Mouse (Mus musculus): ENCODE data around the gene Ucp2. TPM values are rescaled to one million over a fixed set of nuclear protein-coding genes. Genes with fewer than 3 reads are reported as not detected.

Gene Ucp2
- polyA plus RNA-seq, 1 experiment: 92.5 TPM

- Histone ChIP-seq H3K36me3 (ENCODE audit: control insufficient read depth, insufficient read depth) (no peaks in the 10 kb centered on the region), H3K79me2 (ENCODE audit: control insufficient read depth, insufficient read depth) (no peaks in the 10 kb centered on the region), H3K4me3 (ENCODE audit: insufficient read depth, poor library complexity, severe bottlenecking) (no peak overlapping the region), H3K27me3 (ENCODE audit: control insufficient read depth, insufficient read depth, insufficient read length) (no peaks in the 10 kb centered on the region), H3ac (ENCODE audit: control insufficient read depth, insufficient read length, low read depth) (no peak overlapping the region), H3K79me3 (ENCODE audit: low read depth) (no peaks in the 10 kb centered on the region)
- TF ChIP-seq CTCF (IDR thresholded peaks at IDR 0.05; ENCODE audit: control insufficient read depth, insufficient read depth, insufficient read length): no peak
- no peak for TF ChIP-seq USF1 (IDR thresholded peaks at IDR 0.05; ENCODE audit: low read depth)
- TF ChIP-seq FOSL1 (IDR thresholded peaks at IDR 0.05; ENCODE audit: insufficient read depth, low read length, poor library complexity, severe bottlenecking): no peak
Measured at GRCm38 (mm10) chr7:100522222-100522621, 29.1 kb downstream of the Ucp2 start.

- H3K4me3 ChIP-seq (ENCODE audit: insufficient read depth, poor library complexity, severe bottlenecking): no peak overlapping the region
- H3K36me3 ChIP-seq (ENCODE audit: control insufficient read depth, insufficient read depth): no peaks in the 10 kb centered on the region
- no peaks in the 10 kb centered on the region for H3K79me2 ChIP-seq (ENCODE audit: control insufficient read depth, insufficient read depth)
- H3K79me3 ChIP-seq (ENCODE audit: low read depth): no peaks in the 10 kb centered on the region
- H3K27me3 ChIP-seq (ENCODE audit: control insufficient read depth, insufficient read depth, insufficient read length): no peaks in the 10 kb centered on the region
- TF ChIP-seq USF1 (IDR thresholded peaks at IDR 0.05; ENCODE audit: low read depth) (no peak), FOSL1 (IDR thresholded peaks at IDR 0.05; ENCODE audit: insufficient read depth, low read length, poor library complexity, severe bottlenecking) (no peak), CTCF (IDR thresholded peaks at IDR 0.05; ENCODE audit: control insufficient read depth, insufficient read depth, insufficient read length) (no peak), MYOD1 (IDR thresholded peaks at IDR 0.05; ENCODE audit: control insufficient read depth, insufficient read length, low read depth) (no peak), MAX (IDR thresholded peaks at IDR 0.05) (no peak), MYOG (IDR thresholded peaks at IDR 0.05; ENCODE audit: control insufficient read depth, extremely low read depth, insufficient read length) (no peak), CEBPB (IDR thresholded peaks at IDR 0.05; ENCODE audit: low read depth) (no peak)
- no peak overlapping the region for H3ac ChIP-seq (ENCODE audit: control insufficient read depth, insufficient read length, low read depth)
Measured at GRCm38 (mm10) chr7:100524669-100525068, 31.5 kb downstream of the Ucp2 start.

GRCm38 (mm10) chr7:100530766-100531165 lies 37.6 kb downstream of the Ucp2 start:
- no peaks in the 10 kb centered on the region for H3K27me3 ChIP-seq (ENCODE audit: control insufficient read depth, insufficient read depth, insufficient read length)
- no peak for TF ChIP-seq MAX (IDR thresholded peaks at IDR 0.05)
- TF ChIP-seq FOSL1 (IDR thresholded peaks at IDR 0.05; ENCODE audit: insufficient read depth, low read length, poor library complexity, severe bottlenecking): no peak
- no peak for TF ChIP-seq USF1 (IDR thresholded peaks at IDR 0.05; ENCODE audit: low read depth)
- TF ChIP-seq MYOG (IDR thresholded peaks at IDR 0.05; ENCODE audit: control insufficient read depth, extremely low read depth, insufficient read length): no peak
- TF ChIP-seq MYOD1 (IDR thresholded peaks at IDR 0.05; ENCODE audit: control insufficient read depth, insufficient read length, low read depth): no peak
- TF ChIP-seq CTCF (IDR thresholded peaks at IDR 0.05; ENCODE audit: control insufficient read depth, insufficient read depth, insufficient read length): no peak
- no peak for TF ChIP-seq CEBPB (IDR thresholded peaks at IDR 0.05; ENCODE audit: low read depth)
- no peak overlapping the region for H3K4me3 ChIP-seq (ENCODE audit: insufficient read depth, poor library complexity, severe bottlenecking)
- H3K79me2 ChIP-seq (ENCODE audit: control insufficient read depth, insufficient read depth): no peaks in the 10 kb centered on the region
- H3K36me3 ChIP-seq (ENCODE audit: control insufficient read depth, insufficient read depth): no peaks in the 10 kb centered on the region
- H3K79me3 ChIP-seq (ENCODE audit: low read depth): no peaks in the 10 kb centered on the region
- no peak overlapping the region for H3ac ChIP-seq (ENCODE audit: control insufficient read depth, insufficient read length, low read depth)

- H3K27me3 ChIP-seq (ENCODE audit: control insufficient read depth, insufficient read depth, insufficient read length): no peaks in the 10 kb centered on the region
- TF ChIP-seq CEBPB (IDR thresholded peaks at IDR 0.05; ENCODE audit: low read depth) (no peak), FOSL1 (IDR thresholded peaks at IDR 0.05; ENCODE audit: insufficient read depth, low read length, poor library complexity, severe bottlenecking) (no peak), MYOD1 (IDR thresholded peaks at IDR 0.05; ENCODE audit: control insufficient read depth, insufficient read length, low read depth) (no peak), CTCF (IDR thresholded peaks at IDR 0.05; ENCODE audit: control insufficient read depth, insufficient read depth, insufficient read length) (no peak), USF1 (IDR thresholded peaks at IDR 0.05; ENCODE audit: low read depth) (no peak), MAX (IDR thresholded peaks at IDR 0.05) (no peak), MYOG (IDR thresholded peaks at IDR 0.05; ENCODE audit: control insufficient read depth, extremely low read depth, insufficient read length) (no peak)
Measured at GRCm38 (mm10) chr7:100533503-100533902, 40.4 kb downstream of the Ucp2 start.

GRCm38 (mm10) chr7:100534216-100534615 lies 41.1 kb downstream of the Ucp2 start:
- H3K79me3 ChIP-seq (ENCODE audit: low read depth): peaks cover 3% of the 10 kb centered on the region
- H3K79me2 ChIP-seq (ENCODE audit: control insufficient read depth, insufficient read depth): no peaks in the 10 kb centered on the region
- no peak overlapping the region for H3ac ChIP-seq (ENCODE audit: control insufficient read depth, insufficient read length, low read depth)
- no peak overlapping the region for H3K4me3 ChIP-seq (ENCODE audit: insufficient read depth, poor library complexity, severe bottlenecking)
- H3K36me3 ChIP-seq (ENCODE audit: control insufficient read depth, insufficient read depth): no peaks in the 10 kb centered on the region
- H3K27me3 ChIP-seq (ENCODE audit: control insufficient read depth, insufficient read depth, insufficient read length): no peaks in the 10 kb centered on the region
- TF ChIP-seq MAX (IDR thresholded peaks at IDR 0.05) (no peak), CEBPB (IDR thresholded peaks at IDR 0.05; ENCODE audit: low read depth) (no peak), FOSL1 (IDR thresholded peaks at IDR 0.05; ENCODE audit: insufficient read depth, low read length, poor library complexity, severe bottlenecking) (no peak), USF1 (IDR thresholded peaks at IDR 0.05; ENCODE audit: low read depth) (no peak), MYOG (IDR thresholded peaks at IDR 0.05; ENCODE audit: control insufficient read depth, extremely low read depth, insufficient read length) (no peak), CTCF (IDR thresholded peaks at IDR 0.05; ENCODE audit: control insufficient read depth, insufficient read depth, insufficient read length) (no peak), MYOD1 (IDR thresholded peaks at IDR 0.05; ENCODE audit: control insufficient read depth, insufficient read length, low read depth) (no peak)

More at GRCm38 (mm10) chr7:100533503-100533902, 40.4 kb downstream of the Ucp2 start:
- Histone ChIP-seq H3K79me2 (ENCODE audit: control insufficient read depth, insufficient read depth) (no peaks in the 10 kb centered on the region), H3K4me3 (ENCODE audit: insufficient read depth, poor library complexity, severe bottlenecking) (no peak overlapping the region), H3K79me3 (ENCODE audit: low read depth) (peaks cover 3% of the 10 kb centered on the region), H3K36me3 (ENCODE audit: control insufficient read depth, insufficient read depth) (no peaks in the 10 kb centered on the region), H3ac (ENCODE audit: control insufficient read depth, insufficient read length, low read depth) (no peak overlapping the region)

- Histone ChIP-seq H3K27me3 (ENCODE audit: control insufficient read depth, insufficient read depth, insufficient read length) (no peaks in the 10 kb centered on the region), H3K79me3 (ENCODE audit: low read depth) (peaks cover 3% of the 10 kb centered on the region), H3K79me2 (ENCODE audit: control insufficient read depth, insufficient read depth) (no peaks in the 10 kb centered on the region), H3ac (ENCODE audit: control insufficient read depth, insufficient read length, low read depth) (no peak overlapping the region), H3K36me3 (ENCODE audit: control insufficient read depth, insufficient read depth) (no peaks in the 10 kb centered on the region), H3K4me3 (ENCODE audit: insufficient read depth, poor library complexity, severe bottlenecking) (no peak overlapping the region)
- TF ChIP-seq MYOD1 (IDR thresholded peaks at IDR 0.05; ENCODE audit: control insufficient read depth, insufficient read length, low read depth) (no peak), MYOG (IDR thresholded peaks at IDR 0.05; ENCODE audit: control insufficient read depth, extremely low read depth, insufficient read length) (no peak), MAX (IDR thresholded peaks at IDR 0.05) (no peak), CEBPB (IDR thresholded peaks at IDR 0.05; ENCODE audit: low read depth) (no peak), CTCF (IDR thresholded peaks at IDR 0.05; ENCODE audit: control insufficient read depth, insufficient read depth, insufficient read length) (no peak), FOSL1 (IDR thresholded peaks at IDR 0.05; ENCODE audit: insufficient read depth, low read length, poor library complexity, severe bottlenecking) (no peak), USF1 (IDR thresholded peaks at IDR 0.05; ENCODE audit: low read depth) (no peak)
Measured at GRCm38 (mm10) chr7:100535831-100536230, 42.7 kb downstream of the Ucp2 start.
